Mouse (Mus musculus) CD8-positive naive resting alpha-beta T cell, adult 57 days (primary cell): ENCODE data around the gene Fam72a. TPM values are rescaled to one million over a fixed set of nuclear protein-coding genes. Genes with fewer than 3 reads are reported as not detected.

Experiments
- total RNA-seq: library from RNA; stranded (reverse); gene quantifications from one replicate; pipeline ENCODE4 v1.2.4, GENCODE M21; 2023

The Fam72a gene
- total RNA-seq: 1.1 TPM

DNA sequence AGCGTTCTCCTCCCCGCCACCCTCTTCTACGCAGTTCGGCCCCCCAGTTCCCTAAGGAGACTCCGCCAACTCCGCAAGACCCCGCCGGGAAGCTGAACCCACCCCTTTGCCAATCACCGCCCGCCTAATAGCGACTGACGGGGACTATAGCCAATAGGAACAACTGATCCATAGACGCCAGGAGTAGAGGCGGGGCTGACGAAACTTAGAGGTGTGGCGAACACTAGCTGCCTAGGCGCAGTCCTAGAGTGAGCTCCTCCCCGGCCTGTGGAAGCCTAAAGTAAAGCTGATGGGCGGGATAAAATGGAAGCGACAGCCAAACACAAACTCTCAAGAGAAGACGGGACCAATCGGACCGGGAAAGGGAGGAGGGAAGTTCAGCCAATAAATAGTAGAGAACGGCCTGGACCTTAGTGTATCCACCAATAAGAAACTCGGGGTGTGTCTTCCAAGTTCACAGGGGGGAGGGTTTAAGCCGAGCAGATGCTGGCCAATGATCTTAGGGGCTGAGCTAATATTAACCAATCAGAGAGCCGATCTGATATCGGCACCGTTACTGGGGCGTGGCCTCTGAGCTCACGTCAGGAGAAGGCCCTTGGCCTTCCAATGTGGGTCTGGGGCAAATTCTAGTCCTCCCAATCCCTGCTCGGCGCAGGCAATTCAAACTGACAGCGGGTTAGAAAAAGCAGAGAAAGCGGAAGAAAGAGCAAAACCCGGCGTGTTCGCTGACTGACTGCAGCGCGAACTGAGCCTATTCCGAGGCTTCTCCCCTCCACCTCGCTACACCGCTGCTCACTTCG lies at the start of gene Fam72a, which contains the start of gene Srgap2:
TSS of gene Fam72a (plus strand) at position 623 of the 800 bp plus-strand sequence.
TSS of gene Srgap2 (minus strand) at position 72 of the 800 bp plus-strand sequence.

Other genes starting within 250 kb of the Fam72a start
- 261 TPM for gene Ikbke, start 248.3 kb upstream of the Fam72a start, total RNA-seq
- gene Srgap2, start 551 bp upstream of the Fam72a start, total RNA-seq: 67.2 TPM
- gene Avpr1b, start 71.3 kb downstream of the Fam72a start, total RNA-seq: not detected
- gene Ctse, start 110.4 kb downstream of the Fam72a start, total RNA-seq: 167 TPM
- 0.67 TPM for gene Rab7b, start 160.8 kb downstream of the Fam72a start, total RNA-seq
- gene Slc26a9, start 216.1 kb downstream of the Fam72a start, total RNA-seq: not detected